In the genomic region with DNA sequence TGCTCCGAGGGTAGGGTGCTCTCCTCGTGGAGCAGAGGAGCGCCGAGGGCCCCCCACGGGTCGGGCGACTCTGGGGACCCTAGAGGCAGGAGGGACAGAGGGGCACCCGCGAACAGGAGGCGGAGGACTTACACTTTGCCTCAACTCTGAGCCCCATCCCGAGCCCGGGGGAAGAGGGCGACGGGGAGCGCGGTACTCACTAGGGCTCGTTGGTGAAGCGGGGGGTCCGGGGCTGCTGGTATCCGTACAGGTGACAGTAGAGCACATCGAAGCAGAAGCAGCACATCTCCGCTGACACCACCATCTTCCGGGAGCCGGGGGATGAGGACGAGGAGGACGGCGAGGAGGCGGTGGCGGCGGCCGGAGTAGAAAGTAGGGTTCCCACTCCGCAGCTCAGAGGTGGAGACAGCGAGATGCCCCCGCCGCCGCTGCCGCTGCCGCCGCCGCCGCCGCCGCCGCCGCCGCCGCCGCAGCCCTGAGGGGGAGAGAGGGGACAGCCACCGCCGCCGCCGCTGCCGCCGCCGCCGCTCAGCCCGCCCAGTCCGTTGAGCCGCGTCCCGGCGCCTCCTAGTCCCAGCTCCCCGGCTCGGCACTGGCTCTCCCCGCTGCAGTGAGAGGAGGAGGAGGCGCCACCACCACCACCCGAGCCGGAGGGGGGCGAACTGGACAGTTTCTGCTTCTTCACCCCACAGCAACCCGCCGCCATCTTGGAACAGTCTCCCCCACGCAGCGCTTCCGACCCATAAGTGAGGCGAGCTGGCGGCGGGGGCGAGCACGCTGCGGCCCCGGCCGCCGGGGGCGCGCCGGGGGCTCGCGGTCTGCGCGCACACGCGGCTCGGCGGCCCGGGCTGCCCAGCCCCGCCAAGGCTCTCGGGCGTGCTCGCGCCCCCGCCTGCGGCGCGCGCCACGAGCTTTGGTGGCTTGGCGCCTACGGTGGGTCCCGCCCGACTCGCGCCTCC, we compare ENCODE assay signal across 8 mouse cellular contexts. TPM values are rescaled to one million over a fixed set of nuclear protein-coding genes. Genes with fewer than 3 reads are reported as not detected.
DNase-seq lines count a peak whose midpoint lies in the region; ATAC-seq and TF ChIP-seq lines count a peak whose summit lies in the region.

Gene Ammecr1, minus strand, starts transcription at position 721 of the 959 bp plus-strand sequence.

- no peaks in the 10 kb centered on the region for H3K4me1 ChIP-seq in forebrain, embryonic 12.5 days
- H3K4me1 ChIP-seq in heart, postnatal 0 days (ENCODE audit: control insufficient read depth, insufficient read depth), result no peaks in the 10 kb centered on the region
- 0 out of 2 replicates have a peak, but pooled peaks cover 4% of the 10 kb centered on the region for H3K4me1 ChIP-seq in neural tube, embryonic 15.5 days

- H3K9ac ChIP-seq in forebrain, embryonic 12.5 days, result peak within 1 kb of the TSS; percentile 70
- H3K9ac ChIP-seq in heart, postnatal 0 days (replicated peaks; ENCODE audit: low read depth, low read length), result peak within 1 kb of the TSS; percentile 92
- H3K9ac ChIP-seq in neural tube, embryonic 15.5 days (replicated peaks), result peak within 1 kb of the TSS; percentile 69

- peak within 1 kb of the TSS; percentile 58 for H3K4me2 ChIP-seq in forebrain, embryonic 12.5 days
- peak within 1 kb of the TSS; percentile 63 for H3K4me2 ChIP-seq in heart, postnatal 0 days (ENCODE audit: low read depth, low read length)
- peak within 1 kb of the TSS; percentile 59 for H3K4me2 ChIP-seq in neural tube, embryonic 15.5 days

- no peaks in the 10 kb centered on the region for H3K9me3 ChIP-seq in forebrain, embryonic 12.5 days
- H3K9me3 ChIP-seq in heart, postnatal 0 days (replicated peaks; ENCODE audit: control insufficient read depth, low read length), result no peaks in the 10 kb centered on the region
- no peaks in the 10 kb centered on the region for H3K9me3 ChIP-seq in neural tube, embryonic 15.5 days (replicated peaks)

- peaks cover 15% of the 10 kb centered on the region for H3K27me3 ChIP-seq in forebrain, embryonic 12.5 days
- no peaks in the 10 kb centered on the region for H3K27me3 ChIP-seq in heart, postnatal 0 days (ENCODE audit: control insufficient read depth, insufficient read depth, low read length)
- 0 out of 2 replicates have a peak, but pooled peaks cover 12% of the 10 kb centered on the region for H3K27me3 ChIP-seq in neural tube, embryonic 15.5 days (replicated peaks)

- no peak for TF ChIP-seq CTCF in heart, postnatal 0 days (IDR thresholded peaks at IDR 0.05; ENCODE audit: low read depth)

- TF ChIP-seq EP300 in heart, postnatal 0 days (IDR thresholded peaks at IDR 0.05; ENCODE audit: low read depth), result no peak

- H3K4me3 ChIP-seq in forebrain, embryonic 12.5 days (replicated peaks), result peak within 1 kb of the TSS; percentile 58
- peak within 1 kb of the TSS; percentile 83 for H3K4me3 ChIP-seq in heart, postnatal 0 days (ENCODE audit: low read depth, low read length)
- peak within 1 kb of the TSS; percentile 59 for H3K4me3 ChIP-seq in neural tube, embryonic 15.5 days (replicated peaks)

- DNase-seq in ES-CJ7 (ENCODE audit: low read depth, low spot score), result peak; percentile 61
- DNase-seq in c-Kit-positive CD71-positive TER-119-positive erythroid progenitor cells, embryonic 14.5 days (ENCODE audit: low spot score), result peak; percentile 59
- peak; percentile 61 for DNase-seq in heart, postnatal 0 days (ENCODE audit: low spot score)
- DNase-seq in kidney, postnatal 4 days, result peak; percentile 73 to 87
- DNase-seq in lung, adult 18-20 months, result peak; percentile 71 to 74
- peak; percentile 82 for DNase-seq in testis, postnatal 14 days (ENCODE audit: low spot score)

- 15% methylated on average over 91 of the region's 112 CpGs for WGBS in forebrain, embryonic 12.5 days
- WGBS in heart, postnatal 0 days, result 14% methylated on average over 56 of the region's 112 CpGs
- WGBS in neural tube, embryonic 15.5 days, result 21% methylated on average over 81 of the region's 112 CpGs

- ATAC-seq in forebrain, embryonic 12.5 days (ENCODE audit: low FRiP score), result peak; percentile 95
- peak; percentile 91 for ATAC-seq in heart, postnatal 0 days (ENCODE audit: insufficient read depth, low read depth)
- peak; percentile 94 for ATAC-seq in neural tube, embryonic 15.5 days (ENCODE audit: low FRiP score)

- peak within 1 kb of the TSS; percentile 88 for H3K27ac ChIP-seq in forebrain, embryonic 12.5 days
- peak within 1 kb of the TSS; percentile 95 for H3K27ac ChIP-seq in heart, postnatal 0 days (ENCODE audit: low read depth)
- peak within 1 kb of the TSS; percentile 91 for H3K27ac ChIP-seq in neural tube, embryonic 15.5 days (replicated peaks)

- no peaks in the 10 kb centered on the region for H3K36me3 ChIP-seq in forebrain, embryonic 12.5 days (replicated peaks)
- no peaks in the 10 kb centered on the region for H3K36me3 ChIP-seq in heart, postnatal 0 days (replicated peaks; ENCODE audit: control insufficient read depth, insufficient read depth, low read length)
- no peaks in the 10 kb centered on the region for H3K36me3 ChIP-seq in neural tube, embryonic 15.5 days

RNA-seq across cellular contexts. Expression of gene Ammecr1, which starts in this region (rescaled TPM):
- polyA plus RNA-seq in forebrain, embryonic 12.5 days (2016; fragmentation: Nextera tagmentation; extraction: Ambion mirVana), result 11.3 and 12.7 TPM in 2 replicates
- total RNA-seq in heart, postnatal 0 days (2014; rRNA removed; ENCODE audit: low replicate concordance), result 19.9 and 24.7 TPM in 2 replicates
- 18.0 and 21.2 TPM in 2 replicates for polyA plus RNA-seq in heart, postnatal 0 days (2015; fragmentation: Nextera tagmentation; extraction: Ambion mirVana)
- polyA plus RNA-seq in neural tube, embryonic 15.5 days (2015; fragmentation: Nextera tagmentation; extraction: Ambion mirVana), result 3.4 and 5.0 TPM in 2 replicates

Comparison
In these comparisons a context has a peak if more than half of its experiments do, and no peak if none do; other contexts are left out.
1. Peak in every context shown above with its lines: DNase-seq, ATAC-seq, H3K4me3 ChIP-seq and H3K27ac ChIP-seq.